Comparison of ENCODE assay signal across 8 mouse cellular contexts in the genomic region with DNA sequence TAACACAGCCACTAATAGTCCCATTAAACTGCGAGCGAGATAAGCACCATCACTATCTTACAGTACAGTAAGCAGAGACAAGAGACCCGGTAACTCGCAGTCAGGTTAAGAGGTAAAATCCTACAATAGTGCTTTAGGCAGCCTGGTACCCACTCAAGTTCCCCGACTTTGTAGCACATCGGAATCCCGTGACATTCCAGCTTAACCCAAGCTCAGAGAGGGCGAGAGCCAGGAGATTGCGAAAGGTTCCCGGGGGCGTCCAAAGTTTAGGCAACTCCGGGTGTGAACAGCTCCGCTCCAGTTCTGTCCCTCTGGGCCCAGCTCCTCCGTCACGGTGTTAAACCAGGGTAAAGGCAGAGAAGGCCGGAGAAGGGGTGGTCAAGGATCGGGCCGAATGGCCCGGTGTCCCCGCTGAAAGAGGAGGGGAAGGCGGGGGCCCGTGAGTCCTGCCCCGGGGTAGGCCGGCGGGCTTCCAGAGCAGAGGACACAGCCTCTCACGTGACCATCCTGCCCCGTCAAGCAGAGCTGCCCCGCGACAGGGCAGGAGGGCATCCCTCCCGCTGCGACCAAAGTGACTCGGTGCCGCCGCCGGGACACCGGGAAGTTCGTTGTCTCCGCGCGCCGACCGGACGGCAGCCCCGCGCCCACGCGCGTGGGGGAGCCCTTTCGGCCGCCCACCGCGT. TPM values are rescaled to one million over a fixed set of nuclear protein-coding genes. Genes with fewer than 3 reads are reported as not detected.
DNase-seq lines count a peak whose midpoint lies in the region; ATAC-seq and TF ChIP-seq lines count a peak whose summit lies in the region.

No protein-coding gene starts in this region.

- ATAC-seq in forebrain, embryonic 12.5 days (ENCODE audit: low FRiP score): peak; percentile 70
- peak; percentile 85 for ATAC-seq in heart, postnatal 0 days (ENCODE audit: insufficient read depth, low read depth)

- H3K27me3 ChIP-seq in forebrain, embryonic 12.5 days: no peaks in the 10 kb centered on the region
- no peaks in the 10 kb centered on the region for H3K27me3 ChIP-seq in heart, postnatal 0 days (ENCODE audit: control insufficient read depth, insufficient read depth, low read length)

- peak overlapping the region; percentile 67 for H3K4me2 ChIP-seq in forebrain, embryonic 12.5 days
- peak overlapping the region; percentile 73 for H3K4me2 ChIP-seq in heart, postnatal 0 days (ENCODE audit: low read depth, low read length)

- H3K9ac ChIP-seq in forebrain, embryonic 12.5 days: peak overlapping the region; percentile 80
- peak overlapping the region; percentile 84 for H3K9ac ChIP-seq in heart, postnatal 0 days (replicated peaks; ENCODE audit: low read depth, low read length)

- DNase-seq in cerebellum, adult 11 months: peak; percentile 58
- no peak for DNase-seq in cerebellum, adult 11-12 months
- peak; percentile 34 for DNase-seq in c-Kit-positive CD71-negative TER-119-negative erythroid progenitor cells, embryonic 14.5 days (ENCODE audit: low read depth)
- DNase-seq in heart, postnatal 0 days (ENCODE audit: low spot score): peak; percentile 68
- DNase-seq in kidney, postnatal 4 days: peak; percentile 73 to 83
- peak; percentile 48 for DNase-seq in right cerebral cortex, postnatal 25 days

- TF ChIP-seq EP300 in heart, postnatal 0 days (IDR thresholded peaks at IDR 0.05; ENCODE audit: low read depth): 0 out of 2 replicates have a peak, but pooled peaks have one; percentile 49

- no peak for TF ChIP-seq CTCF in heart, postnatal 0 days (IDR thresholded peaks at IDR 0.05; ENCODE audit: low read depth)

- peak overlapping the region; percentile 50 for H3K27ac ChIP-seq in forebrain, embryonic 12.5 days
- peak overlapping the region; percentile 90 for H3K27ac ChIP-seq in heart, postnatal 0 days (ENCODE audit: low read depth)
- H3K27ac ChIP-seq in macrophage: peak overlapping the region; percentile 86

- H3K36me3 ChIP-seq in forebrain, embryonic 12.5 days (replicated peaks): 0 out of 2 replicates have a peak, but pooled peaks cover 4% of the 10 kb centered on the region
- H3K36me3 ChIP-seq in heart, postnatal 0 days (replicated peaks; ENCODE audit: control insufficient read depth, insufficient read depth, low read length): no peaks in the 10 kb centered on the region
- H3K36me3 ChIP-seq in macrophage (ENCODE audit: inconsistent target): peaks cover 11% of the 10 kb centered on the region; the same call in 1 of the 2 replicates

- H3K4me1 ChIP-seq in forebrain, embryonic 12.5 days: peaks cover 21% of the 10 kb centered on the region
- peaks cover 12% of the 10 kb centered on the region; the same call in 1 of the 2 replicates for H3K4me1 ChIP-seq in heart, postnatal 0 days (ENCODE audit: control insufficient read depth, insufficient read depth)

- peak overlapping the region; percentile 85 for H3K4me3 ChIP-seq in forebrain, embryonic 12.5 days (replicated peaks)
- peak overlapping the region; percentile 88 for H3K4me3 ChIP-seq in heart, postnatal 0 days (ENCODE audit: low read depth, low read length)
- H3K4me3 ChIP-seq in macrophage (ENCODE audit: inconsistent target): peak overlapping the region; percentile 90

- 0% methylated on average over 51 of the region's 52 CpGs for WGBS in forebrain, embryonic 12.5 days
- under 1% methylated on average over 48 of the region's 52 CpGs for WGBS in heart, postnatal 0 days
- 1% methylated on average over 52 of the region's 52 CpGs for WGBS in macrophage (ENCODE audit: missing documents)

- peaks cover 52% of the 10 kb centered on the region for H3K79me2 ChIP-seq in macrophage (ENCODE audit: inconsistent target)

- H3K9me3 ChIP-seq in forebrain, embryonic 12.5 days: no peaks in the 10 kb centered on the region
- H3K9me3 ChIP-seq in heart, postnatal 0 days (replicated peaks; ENCODE audit: control insufficient read depth, low read length): no peaks in the 10 kb centered on the region

RNA-seq across cellular contexts. Expression of gene Dtnbp1, which starts 0.6 kb away (rescaled TPM):
- polyA plus RNA-seq in forebrain, embryonic 12.5 days (2016; fragmentation: Nextera tagmentation; extraction: Ambion mirVana): 86.7 and 87.1 TPM in 2 replicates
- total RNA-seq in heart, postnatal 0 days (2014; rRNA removed; ENCODE audit: low replicate concordance): 51.1 and 53.7 TPM in 2 replicates
- 84.5 and 86.0 TPM in 2 replicates for polyA plus RNA-seq in heart, postnatal 0 days (2015; fragmentation: Nextera tagmentation; extraction: Ambion mirVana)
- 100 to 1,000 TPM in 19 of 26 experiments, 10 to 100 TPM in 7; 54.4 to 318 (median 136) TPM for total RNA-seq in macrophage (2018; cell fraction: chromatin; rRNA removed)
- 100 to 1,000 TPM; 107 to 202 (median 147) TPM for total RNA-seq in macrophage (2018; cell fraction: cytosol; rRNA removed)
- total RNA-seq in macrophage (2018; cell fraction: nucleus; rRNA removed): 100 to 1,000 TPM in 17 of 26 experiments, 10 to 100 TPM in 9; 53.3 to 191 (median 113) TPM
- polyA plus RNA-seq in macrophage (2018): 125 to 155 TPM (median 146 TPM) in 3 replicates
